Mouse (Mus musculus): ENCODE measurements at regions not wholly inside any gene's neighbourhood (a gene's known extent, or its start where the extent isn't known, plus 50 kb on each side); places are given as distances from the start of the nearest gene placed in this dataset.
A peak's percentile ranks its signal among the peaks of the same experiment; 100 is the strongest.

GRCm38 (mm10) chr13:97365004-97365403 lies 124.1 kb downstream of the Enc1 start:
- Histone ChIP-seq H3K9ac (ENCODE audit: low read depth, low read length) (no peak overlapping the region), H3K4me3 (ENCODE audit: insufficient read depth, low read depth, low read length) (no peak overlapping the region), H3K27ac (replicated peaks; ENCODE audit: insufficient read depth, low read depth, low read length) (no peak overlapping the region), H3K36me3 (ENCODE audit: control insufficient read depth, insufficient read depth, low read length) (no peaks in the 10 kb centered on the region), H3K4me1 (ENCODE audit: control insufficient read depth, insufficient read depth, low read length) (peaks cover 4% of the 10 kb centered on the region), H3K79me2 (ENCODE audit: control insufficient read depth, insufficient read depth, low read length) (no peaks in the 10 kb centered on the region), H3K27me3 (ENCODE audit: control insufficient read depth, insufficient read depth, low read length) (no peaks in the 10 kb centered on the region)
- no peak for DNase-seq (ENCODE audit: extremely low read depth, low read depth, low spot score)
- TF ChIP-seq POLR2A (IDR thresholded peaks at IDR 0.05; ENCODE audit: extremely low read depth, insufficient read depth, low read length) (no peak), CTCF (IDR thresholded peaks at IDR 0.05; ENCODE audit: low read depth, low read length) (no peak)
- WGBS = 89% methylated on average over 9 of the region's 9 CpGs

- TF ChIP-seq CTCF (IDR thresholded peaks at IDR 0.05; ENCODE audit: low read depth, low read length) (no peak), POLR2A (IDR thresholded peaks at IDR 0.05; ENCODE audit: extremely low read depth, insufficient read depth, low read length) (no peak)
- H3K4me1 ChIP-seq (ENCODE audit: control insufficient read depth, insufficient read depth, low read length) = peaks cover 4% of the 10 kb centered on the region
- H3K27ac ChIP-seq (replicated peaks; ENCODE audit: insufficient read depth, low read depth, low read length) = no peak overlapping the region
- H3K36me3 ChIP-seq (ENCODE audit: control insufficient read depth, insufficient read depth, low read length) = no peaks in the 10 kb centered on the region
- 25% methylated on average over 5 of the region's 5 CpGs for WGBS
- H3K27me3 ChIP-seq (ENCODE audit: control insufficient read depth, insufficient read depth, low read length) = no peaks in the 10 kb centered on the region
- DNase-seq (ENCODE audit: extremely low read depth, low read depth, low spot score) = peak; percentile 71
- H3K4me3 ChIP-seq (ENCODE audit: insufficient read depth, low read depth, low read length) = no peak overlapping the region
- H3K79me2 ChIP-seq (ENCODE audit: control insufficient read depth, insufficient read depth, low read length) = no peaks in the 10 kb centered on the region
- H3K9ac ChIP-seq (ENCODE audit: low read depth, low read length) = no peak overlapping the region
Observed at GRCm38 (mm10) chr13:97363765-97364164, 122.9 kb downstream of the Enc1 start.

- H3K36me3 ChIP-seq (ENCODE audit: control insufficient read depth, insufficient read depth, low read length) = no peaks in the 10 kb centered on the region
- H3K4me3 ChIP-seq (ENCODE audit: insufficient read depth, low read depth, low read length) = no peak overlapping the region
- H3K79me2 ChIP-seq (ENCODE audit: control insufficient read depth, insufficient read depth, low read length) = no peaks in the 10 kb centered on the region
- H3K9ac ChIP-seq (ENCODE audit: low read depth, low read length) = no peak overlapping the region
- no peak for DNase-seq (ENCODE audit: extremely low read depth, low read depth, low spot score)
- H3K27me3 ChIP-seq (ENCODE audit: control insufficient read depth, insufficient read depth, low read length) = no peaks in the 10 kb centered on the region
- peaks cover 4% of the 10 kb centered on the region for H3K4me1 ChIP-seq (ENCODE audit: control insufficient read depth, insufficient read depth, low read length)
- H3K27ac ChIP-seq (replicated peaks; ENCODE audit: insufficient read depth, low read depth, low read length) = no peak overlapping the region
- no peak for TF ChIP-seq CTCF (IDR thresholded peaks at IDR 0.05; ENCODE audit: low read depth, low read length)
- TF ChIP-seq POLR2A (IDR thresholded peaks at IDR 0.05; ENCODE audit: extremely low read depth, insufficient read depth, low read length) = no peak
- 89% methylated on average over 4 of the region's 4 CpGs for WGBS
Observed at GRCm38 (mm10) chr13:97363214-97363613, 122.3 kb downstream of the Enc1 start.

- Histone ChIP-seq H3K27me3 (ENCODE audit: control insufficient read depth, insufficient read depth, low read length) (no peaks in the 10 kb centered on the region), H3K9ac (ENCODE audit: low read depth, low read length) (no peak overlapping the region), H3K36me3 (ENCODE audit: control insufficient read depth, insufficient read depth, low read length) (no peaks in the 10 kb centered on the region), H3K4me1 (ENCODE audit: control insufficient read depth, insufficient read depth, low read length) (peaks cover 4% of the 10 kb centered on the region), H3K4me3 (ENCODE audit: insufficient read depth, low read depth, low read length) (no peak overlapping the region), H3K27ac (replicated peaks; ENCODE audit: insufficient read depth, low read depth, low read length) (no peak overlapping the region), H3K79me2 (ENCODE audit: control insufficient read depth, insufficient read depth, low read length) (no peaks in the 10 kb centered on the region)
- TF ChIP-seq POLR2A (IDR thresholded peaks at IDR 0.05; ENCODE audit: extremely low read depth, insufficient read depth, low read length) (no peak), CTCF (IDR thresholded peaks at IDR 0.05; ENCODE audit: low read depth, low read length) (no peak)
- 80% methylated on average over 9 of the region's 9 CpGs for WGBS
- DNase-seq (ENCODE audit: extremely low read depth, low read depth, low spot score) = no peak
Observed at GRCm38 (mm10) chr13:97360551-97360950, 119.6 kb downstream of the Enc1 start.

GRCm38 (mm10) chr13:97358781-97359305 lies 117.9 kb downstream of the Enc1 start:
- H3K4me3 ChIP-seq (ENCODE audit: insufficient read depth, low read depth, low read length) = no peak overlapping the region
- H3K27ac ChIP-seq (replicated peaks; ENCODE audit: insufficient read depth, low read depth, low read length) = no peak overlapping the region
- H3K79me2 ChIP-seq (ENCODE audit: control insufficient read depth, insufficient read depth, low read length) = no peaks in the 10 kb centered on the region
- H3K4me1 ChIP-seq (ENCODE audit: control insufficient read depth, insufficient read depth, low read length) = peaks cover 1% of the 10 kb centered on the region
- no peak for DNase-seq (ENCODE audit: extremely low read depth, low read depth, low spot score)
- H3K9ac ChIP-seq (ENCODE audit: low read depth, low read length) = no peak overlapping the region
- H3K27me3 ChIP-seq (ENCODE audit: control insufficient read depth, insufficient read depth, low read length) = no peaks in the 10 kb centered on the region
- TF ChIP-seq POLR2A (IDR thresholded peaks at IDR 0.05; ENCODE audit: extremely low read depth, insufficient read depth, low read length) (no peak), CTCF (IDR thresholded peaks at IDR 0.05; ENCODE audit: low read depth, low read length) (no peak)
- no peaks in the 10 kb centered on the region for H3K36me3 ChIP-seq (ENCODE audit: control insufficient read depth, insufficient read depth, low read length)
- 89% methylated on average over 8 of the region's 8 CpGs for WGBS

- Histone ChIP-seq H3K4me1 (ENCODE audit: control insufficient read depth, insufficient read depth, low read length) (no peaks in the 10 kb centered on the region), H3K9ac (ENCODE audit: low read depth, low read length) (no peak overlapping the region), H3K27me3 (ENCODE audit: control insufficient read depth, insufficient read depth, low read length) (no peaks in the 10 kb centered on the region), H3K27ac (replicated peaks; ENCODE audit: insufficient read depth, low read depth, low read length) (no peak overlapping the region), H3K79me2 (ENCODE audit: control insufficient read depth, insufficient read depth, low read length) (no peaks in the 10 kb centered on the region), H3K36me3 (ENCODE audit: control insufficient read depth, insufficient read depth, low read length) (no peaks in the 10 kb centered on the region), H3K4me3 (ENCODE audit: insufficient read depth, low read depth, low read length) (no peak overlapping the region)
- WGBS = 91% methylated on average over 6 of the region's 6 CpGs
- TF ChIP-seq CTCF (IDR thresholded peaks at IDR 0.05; ENCODE audit: low read depth, low read length) = no peak
- no peak for TF ChIP-seq POLR2A (IDR thresholded peaks at IDR 0.05; ENCODE audit: extremely low read depth, insufficient read depth, low read length)
- DNase-seq (ENCODE audit: extremely low read depth, low read depth, low spot score) = no peak
Observed at GRCm38 (mm10) chr13:97358261-97358660, 117.4 kb downstream of the Enc1 start.

Data from liver, adult 2 months (tissue).